Comparison of ENCODE assay signal across 9 mouse cellular contexts in genomic region chr1:164704397-164705091, GRCm38 (mm10).
A peak's percentile ranks its signal among the peaks of the same experiment; 100 is the strongest.
DNase-seq lines count a peak whose midpoint lies in the region; ATAC-seq lines count a peak whose summit lies in the region.
"Had no signal": no experiment of that assay in that cellular context is flagged by ENCODE, and none has a peak within 500 bp of the region (broad histone marks: within the 10 kb centered on the region; RNA-seq: fewer than 3 reads in every experiment).

No protein-coding gene starts in this region.

- H3K4me3 ChIP-seq in hindbrain, embryonic 14.5 days (replicated peaks; ENCODE audit: low read length) = no peak overlapping the region

- H3K4me2 ChIP-seq in hindbrain, embryonic 14.5 days (replicated peaks) = 0 out of 2 replicates have a peak overlapping the region, but pooled peaks have one; percentile 15

- 0 out of 2 replicates have a peak, but pooled peaks cover 4% of the 10 kb centered on the region for H3K4me1 ChIP-seq in hindbrain, embryonic 14.5 days (replicated peaks; ENCODE audit: control insufficient read depth, insufficient read depth, low read length)

- 24% methylated on average over 11 of the region's 11 CpGs for WGBS in hindbrain, embryonic 14.5 days

- H3K9ac ChIP-seq in hindbrain, embryonic 14.5 days = no peak overlapping the region

- no peak overlapping the region for H3K27ac ChIP-seq in hindbrain, embryonic 14.5 days

- peak; percentile 95 for ATAC-seq in hindbrain, embryonic 14.5 days (ENCODE audit: low FRiP score)

- DNase-seq in layer of hippocampus, adult 9-11 months = peak; percentile 53
- no peak for DNase-seq in layer of hippocampus, postnatal 14 days (ENCODE audit: low spot score in 2 of 2)
- peak; percentile 56 for DNase-seq in hindbrain, embryonic 14.5 days (ENCODE audit: low spot score)
- DNase-seq in lung, postnatal 10 days = peak; percentile 26
- peak; percentile 21 for DNase-seq in right cerebral cortex, postnatal 4 days
- no peak for DNase-seq in c-Kit-positive CD71-positive TER-119-positive erythroid progenitor cells, embryonic 14.5 days (ENCODE audit: low spot score)
- DNase-seq in spleen, postnatal 14 days (ENCODE audit: low spot score in 2 of 2) = no peak
- DNase-seq in spleen, postnatal 36 days (ENCODE audit: low spot score in 2 of 2) = no peak
- DNase-seq: heart, postnatal 4 days had no signal

- no peaks in the 10 kb centered on the region for H3K9me3 ChIP-seq in hindbrain, embryonic 14.5 days (ENCODE audit: control insufficient read depth, low read length)

- H3K27me3 ChIP-seq in hindbrain, embryonic 14.5 days (ENCODE audit: control insufficient read depth, insufficient read depth, low read length) = no peaks in the 10 kb centered on the region

- no peaks in the 10 kb centered on the region for H3K36me3 ChIP-seq in hindbrain, embryonic 14.5 days (replicated peaks; ENCODE audit: control insufficient read depth, insufficient read depth)

Comparison
In these comparisons a context has a peak if more than half of its experiments do, and no peak if none do; other contexts are left out.
1. DNase-seq: peak in layer of hippocampus, adult 9-11 months (single experiment), hindbrain, embryonic 14.5 days (single experiment), lung, postnatal 10 days (single experiment) and right cerebral cortex, postnatal 4 days (single experiment); none in layer of hippocampus, postnatal 14 days (0 of 2), c-Kit-positive CD71-positive TER-119-positive erythroid progenitor cells, embryonic 14.5 days (single experiment), spleen, postnatal 14 days (0 of 2) and spleen, postnatal 36 days (0 of 2).